Mouse (Mus musculus): ENCODE results near the gene Tax1bp3.
A peak's percentile ranks its signal among the peaks of the same experiment; 100 is the strongest.

Tax1bp3 gene

GRCm38 (mm10) chr11:73176608-73177508, at the start of gene Tax1bp3, which contains the start of gene Emc6:
Gene Tax1bp3, plus strand, starts transcription at chr11:73177083.
Gene Emc6, minus strand, starts transcription at chr11:73177037.
- DNase-seq (ENCODE audit: low spot score) = peak; percentile 97

GRCm38 (mm10) chr11:73131020-73131419, 45.9 kb upstream of the Tax1bp3 start:
- no peak for DNase-seq (ENCODE audit: low spot score)

GRCm38 (mm10) chr11:73132999-73133398, 43.9 kb upstream of the Tax1bp3 start:
- DNase-seq (ENCODE audit: low spot score) = no peak

DNA sequence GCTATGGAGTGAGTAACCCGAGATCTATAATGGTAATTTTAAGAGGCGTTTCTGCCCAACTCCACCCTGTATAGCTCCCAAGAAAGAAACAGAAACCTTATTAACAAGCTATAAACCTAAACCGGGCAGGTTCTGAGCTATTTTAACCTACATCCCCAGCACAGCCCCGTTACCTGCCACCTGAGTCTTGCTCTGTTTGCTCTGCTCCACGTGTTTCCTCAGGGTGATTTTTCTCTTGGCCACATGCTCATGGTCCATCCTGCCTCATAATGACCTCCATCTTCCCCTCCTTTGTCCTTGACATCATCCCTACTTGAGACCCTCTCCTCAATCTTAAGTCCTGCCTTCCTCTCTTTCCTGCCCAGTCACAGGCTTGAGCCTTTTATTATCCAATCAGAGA, 42.7 kb upstream of the Tax1bp3 start:
- no peak for DNase-seq (ENCODE audit: low spot score)

- no peak for DNase-seq (ENCODE audit: low spot score)
These were observed 40.3 kb upstream of the Tax1bp3 start for GRCm38 (mm10) chr11:73136587-73136986.

- no peak for DNase-seq (ENCODE audit: low spot score)
These were observed 39.8 kb upstream of the Tax1bp3 start for GRCm38 (mm10) chr11:73137116-73137515.

DNA sequence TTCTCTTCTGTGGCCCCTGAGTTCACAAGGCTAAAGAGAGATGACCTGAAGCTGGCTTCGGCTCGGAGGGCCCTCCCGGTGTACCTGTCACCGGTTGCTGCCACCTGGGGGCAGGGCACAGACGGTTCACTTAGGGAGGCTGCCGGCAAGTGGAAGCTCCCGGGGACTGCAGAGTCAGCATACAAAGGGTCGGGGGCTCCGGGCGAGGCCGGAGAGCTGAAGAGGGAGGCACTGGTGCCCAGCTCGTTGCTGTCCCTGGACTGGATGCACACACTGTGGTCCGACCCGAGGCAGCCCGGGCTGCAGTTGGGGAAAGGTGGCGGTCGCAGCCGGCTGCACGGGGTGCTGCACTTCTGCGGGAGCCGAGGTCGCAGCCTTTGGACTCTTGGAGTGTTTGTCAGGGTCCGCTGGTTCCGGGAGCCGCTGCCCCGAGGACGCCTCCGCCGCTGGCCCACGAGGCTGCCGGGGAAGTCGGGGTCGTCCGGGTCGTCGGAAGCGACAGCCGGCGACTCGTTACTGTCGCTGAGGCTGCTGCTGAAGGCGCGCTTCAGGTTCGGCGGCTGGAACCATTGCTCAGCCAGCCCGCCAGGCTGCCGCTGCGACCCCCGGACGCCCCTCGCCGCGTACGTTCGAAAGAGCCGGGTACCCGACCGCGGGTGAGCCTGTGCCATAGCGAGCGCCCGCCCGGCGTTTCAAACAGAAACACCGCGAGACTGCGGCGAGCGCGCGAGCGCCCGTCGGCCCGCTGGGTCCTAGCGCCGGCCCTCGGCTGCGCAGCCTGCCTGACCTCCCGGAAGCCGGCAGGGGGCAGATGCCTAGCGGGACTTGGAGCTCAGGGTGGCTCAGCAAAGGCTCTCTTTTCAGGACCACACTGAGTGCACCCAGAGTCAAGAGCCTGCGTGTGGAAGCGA, 39.0 kb upstream of the Tax1bp3 start, which contains the start of gene Haspin:
TSS of gene Haspin (minus strand) at position 704 of the 911 bp plus-strand sequence.
- DNase-seq (ENCODE audit: low spot score) = peak; percentile 91

DNA sequence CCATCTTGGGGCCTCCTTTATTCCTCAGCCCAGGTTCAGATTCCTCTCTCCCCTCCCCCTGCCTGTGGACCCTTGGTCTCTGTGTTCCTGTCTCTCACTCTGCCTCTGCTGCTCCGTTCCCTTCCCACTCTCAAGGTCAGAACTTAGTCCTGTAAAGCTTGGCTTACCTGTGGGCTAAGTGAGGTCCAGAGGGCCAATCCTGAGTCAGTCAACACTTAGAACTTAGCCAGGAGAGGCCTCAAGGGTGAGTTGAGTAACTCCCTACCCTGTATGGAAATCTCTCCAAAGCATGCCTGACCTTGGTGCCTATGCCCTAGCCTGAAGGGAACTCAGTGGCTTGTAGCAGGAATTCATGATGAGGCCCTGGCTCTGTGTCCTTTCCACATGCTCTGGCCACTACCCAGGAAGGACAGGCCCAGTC, 32.6 kb upstream of the Tax1bp3 start:
- DNase-seq (ENCODE audit: low spot score) = no peak

GRCm38 (mm10) chr11:73146026-73146974, 30.6 kb upstream of the Tax1bp3 start:
- no peak for DNase-seq (ENCODE audit: low spot score)

DNA sequence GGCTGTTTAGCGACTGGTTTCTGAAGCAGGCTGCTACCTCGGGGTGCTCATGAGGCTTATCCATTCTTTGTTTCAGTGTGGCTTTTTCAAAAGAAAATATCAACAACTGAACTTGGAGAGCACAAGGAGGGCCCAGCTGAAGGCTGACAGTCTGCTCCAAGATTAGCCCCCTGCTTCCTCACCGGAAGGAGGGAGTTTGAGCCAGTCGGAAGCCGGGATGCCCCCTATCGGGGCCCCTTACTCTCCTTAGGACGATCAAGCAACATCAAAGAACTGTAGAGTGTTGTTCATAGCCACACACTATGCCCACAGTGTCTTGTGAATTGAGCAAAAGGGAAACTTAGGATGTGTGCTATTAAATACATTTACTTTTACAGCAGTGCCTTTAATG, 29.9 kb upstream of the Tax1bp3 start:
- DNase-seq (ENCODE audit: low spot score) = no peak

DNA sequence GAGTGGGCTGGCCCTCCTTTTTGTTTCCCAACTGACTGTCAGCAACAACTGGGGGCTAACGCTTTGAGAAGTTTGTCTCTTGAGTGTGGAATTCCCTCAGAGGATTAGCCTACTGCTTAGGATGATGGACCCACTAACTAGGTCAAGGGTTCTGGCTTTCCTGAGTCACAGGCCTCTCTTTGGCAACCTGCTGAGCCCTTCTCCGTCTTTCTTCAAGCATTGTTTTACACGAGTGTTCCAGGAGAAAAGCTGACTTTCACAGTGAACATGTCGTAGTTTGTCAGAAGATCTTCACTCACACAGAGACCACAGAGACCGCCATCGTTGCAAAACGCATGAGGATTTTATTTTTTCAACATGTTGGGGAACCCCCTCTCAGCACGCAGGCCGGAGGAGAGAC, 28.7 kb upstream of the Tax1bp3 start:
- no peak for DNase-seq (ENCODE audit: low spot score)

DNA sequence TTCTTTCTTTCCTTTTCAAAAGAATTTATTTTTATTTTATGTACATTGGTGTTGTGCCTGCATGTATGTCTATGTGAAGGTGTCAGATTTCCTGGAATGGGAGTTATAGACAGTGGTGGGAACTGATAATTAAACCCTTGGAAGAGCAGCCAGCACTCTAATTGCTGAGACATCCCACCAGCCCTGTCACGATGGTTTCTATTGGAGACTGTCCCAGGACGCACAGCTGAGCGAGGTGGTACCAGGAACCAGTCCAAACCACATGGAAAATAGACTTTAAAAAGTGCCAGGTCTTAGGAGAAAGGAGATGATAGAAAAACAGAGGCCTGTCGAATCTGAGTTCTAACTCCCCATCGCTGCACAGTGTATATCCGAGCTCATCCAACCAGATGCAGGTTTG, 21.8 kb upstream of the Tax1bp3 start:
- no peak for DNase-seq (ENCODE audit: low spot score)

- peak; percentile 78 for DNase-seq (ENCODE audit: low spot score)
These were observed 16.7 kb upstream of the Tax1bp3 start, which contains the start of gene P2rx5 for GRCm38 (mm10) chr11:73159957-73160810. Gene P2rx5, plus strand, starts transcription at chr11:73160421.

DNA sequence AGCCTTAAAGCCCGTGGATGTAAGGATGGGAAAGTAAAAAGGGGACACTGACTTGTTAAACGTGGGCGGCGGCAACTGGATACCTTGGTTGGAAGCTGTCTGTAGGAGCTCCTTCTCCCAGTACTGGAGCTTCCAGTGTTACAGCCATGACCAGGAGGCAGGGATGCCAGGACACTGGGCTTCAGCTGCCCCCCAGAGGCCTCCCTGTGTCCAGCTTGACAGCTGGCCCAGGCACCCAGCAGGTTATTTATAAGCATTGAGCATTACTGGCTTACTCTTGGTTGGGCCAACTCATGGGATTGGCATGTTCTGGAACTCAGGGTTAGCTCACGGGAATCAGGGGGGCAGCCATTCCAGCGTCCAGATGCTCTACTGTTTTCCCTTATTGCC, 16.1 kb upstream of the Tax1bp3 start:
- DNase-seq (ENCODE audit: low spot score) = peak; percentile 27

DNA sequence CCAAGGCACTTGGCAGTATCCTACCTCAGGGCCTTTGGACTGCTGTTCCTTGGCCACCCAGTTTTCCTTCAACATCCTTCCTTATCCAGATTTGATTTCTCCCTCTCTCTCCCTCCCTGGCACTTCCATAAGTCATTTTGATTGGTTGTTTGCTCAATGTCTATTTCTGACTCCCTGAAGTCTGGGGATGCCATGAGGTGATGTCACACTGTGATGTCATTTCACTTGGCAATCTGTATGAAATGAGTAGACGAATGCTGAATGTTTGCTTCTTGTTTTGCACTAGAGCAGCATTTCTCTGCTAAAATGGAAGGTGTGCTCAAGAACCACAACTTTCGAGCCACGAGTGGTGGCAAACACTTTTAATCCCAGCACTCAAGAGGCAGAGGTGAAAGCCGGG, 15.3 kb upstream of the Tax1bp3 start:
- no peak for DNase-seq (ENCODE audit: low spot score)

GRCm38 (mm10) chr11:73162284-73162683, 14.6 kb upstream of the Tax1bp3 start:
- DNase-seq (ENCODE audit: low spot score) = no peak

- no peak for DNase-seq (ENCODE audit: low spot score)
These were observed 8.8 kb upstream of the Tax1bp3 start for GRCm38 (mm10) chr11:73168071-73168470.

- DNase-seq (ENCODE audit: low spot score) = no peak
These were observed 8.3 kb upstream of the Tax1bp3 start for GRCm38 (mm10) chr11:73168576-73168975.

GRCm38 (mm10) chr11:73169231-73169630, 7.7 kb upstream of the Tax1bp3 start:
- peak; percentile 83 for DNase-seq (ENCODE audit: low spot score)

DNA sequence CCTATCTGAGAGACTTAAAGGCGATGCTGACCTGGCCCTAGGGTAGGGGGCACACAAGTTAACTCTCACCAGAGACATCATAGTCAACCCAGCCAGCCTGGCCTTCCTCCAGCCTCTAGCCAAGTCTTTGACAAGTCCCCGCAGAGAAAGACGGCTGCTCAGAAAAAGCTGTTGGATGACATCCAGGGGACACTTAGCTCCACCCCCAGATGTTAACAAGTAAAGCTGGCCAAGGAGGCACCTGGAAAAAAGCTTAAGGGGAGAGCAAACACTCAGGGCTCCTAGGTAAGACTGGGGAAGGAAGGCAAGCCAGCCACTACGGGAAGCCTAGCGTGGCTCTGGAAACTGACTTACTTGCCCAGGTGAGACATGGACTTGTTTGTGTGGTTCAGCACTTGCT, 4.7 kb upstream of the Tax1bp3 start:
- no peak for DNase-seq (ENCODE audit: low spot score)

All from embryo, embryonic 10 days (tissue).